Mouse (Mus musculus) regulatory T cell (primary cell): ENCODE data around the gene Pkd1l2.

ENCODE experiments used
- in situ Hi-C: fragments of 300-600 bp; cut with MboI, MseI; formaldehyde crosslinking; loops from one replicate; pipeline ENCODE4 v1.15.1; 2025; ENCODE audit warnings: high pct_unique_total_duplicates

Pkd1l2 gene

GRCm38 (mm10) chr8:117085521-117085920, 3.3 kb upstream of the Pkd1l2 start:
- in situ Hi-C loops = no loop called here

GRCm38 (mm10) chr8:117082947-117083559, 804 bp upstream of the Pkd1l2 start:
- in situ Hi-C loops = no loop called here

- in situ Hi-C loops = no loop called here
Measured at GRCm38 (mm10) chr8:117079652-117080051, 2.6 kb downstream of the Pkd1l2 start.

- in situ Hi-C loops = no loop called here
Measured at GRCm38 (mm10) chr8:117078367-117078926, 3.8 kb downstream of the Pkd1l2 start.

GRCm38 (mm10) chr8:117074350-117075182, 7.7 kb downstream of the Pkd1l2 start:
- in situ Hi-C loops = no loop called here

GRCm38 (mm10) chr8:117069708-117070107, 12.5 kb downstream of the Pkd1l2 start:
- in situ Hi-C loops = no loop called here

GRCm38 (mm10) chr8:117068294-117068693, 14.0 kb downstream of the Pkd1l2 start:
- in situ Hi-C loops = no loop called here

- in situ Hi-C loops = no loop called here
Measured at GRCm38 (mm10) chr8:117067396-117067795, 14.9 kb downstream of the Pkd1l2 start.

- in situ Hi-C loops = no loop called here
Measured at GRCm38 (mm10) chr8:117066955-117067354, 15.3 kb downstream of the Pkd1l2 start.

- in situ Hi-C loops = no loop called here
Measured at GRCm38 (mm10) chr8:117061180-117061880, 20.9 kb downstream of the Pkd1l2 start.

GRCm38 (mm10) chr8:117060306-117060705, 21.9 kb downstream of the Pkd1l2 start:
- in situ Hi-C loops = no loop called here

- in situ Hi-C loops = no loop called here
Measured at GRCm38 (mm10) chr8:117059021-117059420, 23.2 kb downstream of the Pkd1l2 start.

- in situ Hi-C loops = no loop called here
Measured at GRCm38 (mm10) chr8:117055097-117055496, 27.2 kb downstream of the Pkd1l2 start.

- in situ Hi-C loops = no loop called here
Measured at GRCm38 (mm10) chr8:117054146-117054545, 28.1 kb downstream of the Pkd1l2 start.

- in situ Hi-C loops = no loop called here
Measured at GRCm38 (mm10) chr8:117053135-117054079, 28.8 kb downstream of the Pkd1l2 start.

GRCm38 (mm10) chr8:117051316-117051715, 30.9 kb downstream of the Pkd1l2 start:
- in situ Hi-C loops = no loop called here

- in situ Hi-C loops = no loop called here
Measured at GRCm38 (mm10) chr8:117050763-117051162, 31.5 kb downstream of the Pkd1l2 start.

GRCm38 (mm10) chr8:117049444-117049843, 32.8 kb downstream of the Pkd1l2 start:
- in situ Hi-C loops = no loop called here

- in situ Hi-C loops = no loop called here
Measured at GRCm38 (mm10) chr8:117043584-117043983, 38.7 kb downstream of the Pkd1l2 start.

GRCm38 (mm10) chr8:117039843-117040242, 42.4 kb downstream of the Pkd1l2 start:
- in situ Hi-C loops = no loop called here

GRCm38 (mm10) chr8:117037374-117037935, 44.8 kb downstream of the Pkd1l2 start:
- in situ Hi-C loops = no loop called here
